Mouse (Mus musculus): Measurements from ENCODE around the gene Slc9a5.

DNA sequence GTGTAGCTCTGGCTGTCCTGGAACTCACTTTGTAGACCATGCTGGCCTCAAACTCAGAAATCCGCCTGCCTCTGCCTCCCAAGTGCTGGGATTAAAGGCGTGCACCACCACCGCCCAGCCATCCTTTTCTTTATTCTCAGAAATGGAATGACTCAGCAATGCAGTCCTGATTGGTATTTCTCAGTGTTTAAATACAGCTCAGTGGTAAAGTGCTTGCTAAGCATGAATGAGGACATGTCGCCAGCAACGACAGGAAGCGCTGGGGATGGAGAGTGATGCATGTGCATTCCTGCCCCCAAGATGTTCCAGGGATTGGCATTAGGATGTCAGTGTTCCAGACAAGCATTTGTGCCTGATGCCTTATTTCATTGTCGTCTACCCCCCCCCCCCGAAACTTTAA, 45.2 kb upstream of the Slc9a5 start:
- TF ChIP-seq CTCF (IDR thresholded peaks at IDR 0.05; ENCODE audit: borderline replicate concordance, insufficient read depth, low read depth, low read length) (no peak), POLR2A (IDR thresholded peaks at IDR 0.05; ENCODE audit: borderline replicate concordance, insufficient read depth, low read length) (no peak)
